Mouse (Mus musculus) CH12.LX (cell line): Measurements from ENCODE around the gene Prkar1a.

ENCODE experiments used
- CTCF ChIP-seq, 2 experiments: IDR thresholded peaks in 1 of 2; conservative IDR thresholded peaks in 1 of 2; 2 replicates each; pipeline ENCODE4 v1.5.1; 2011 to 2012; ENCODE audit warnings: low read depth in 2 of 2, low read length in 2 of 2, improper control_type of control experiment in 1 of 2, inconsistent platforms in 1 of 2, mild to moderate bottlenecking in 1 of 2, moderate library complexity in 1 of 2
- GABPA ChIP-seq: IDR thresholded peaks from 2 replicates; pipeline ENCODE4 v1.6.1; 2012; ENCODE audit warnings: low read depth, low read length, improper control_type of control experiment, inconsistent platforms; ENCODE audit not compliant: insufficient replicate concordance
- JUND ChIP-seq: conservative IDR thresholded peaks from 2 replicates; pipeline ENCODE4 v1.6.1; 2011; ENCODE audit warnings: low read depth, low read length, improper control_type of control experiment
- MAFK ChIP-seq: IDR thresholded peaks from 2 replicates; pipeline ENCODE4 v1.6.1; 2011; ENCODE audit warnings: low read length, improper control_type of control experiment; ENCODE audit not compliant: insufficient replicate concordance
- MYC ChIP-seq: IDR thresholded peaks from 2 replicates; pipeline ENCODE4 v1.6.1; 2011; ENCODE audit warnings: low read depth, mild to moderate bottlenecking, improper control_type of control experiment, low read length
- POLR2A ChIP-seq: IDR thresholded peaks from 2 replicates; pipeline ENCODE4 v1.6.1; 2011; ENCODE audit warnings: low read depth, mild to moderate bottlenecking, improper control_type of control experiment, low read length
- RAD21 ChIP-seq: IDR thresholded peaks from 2 replicates; pipeline ENCODE4 v1.6.1; 2011; ENCODE audit warnings: low read depth, mild to moderate bottlenecking, low read length, improper control_type of control experiment, moderate library complexity
- TCF12 ChIP-seq: IDR thresholded peaks from 2 replicates; pipeline ENCODE4 v1.6.1; 2014; ENCODE audit warnings: low read depth, mild to moderate bottlenecking, inconsistent platforms, low read length, improper control_type of control experiment
- USF2 ChIP-seq: conservative IDR thresholded peaks from 2 replicates; pipeline ENCODE4 v1.6.1; 2011; ENCODE audit warnings: low read depth, low read length, improper control_type of control experiment
- ZMIZ1 ChIP-seq: IDR thresholded peaks from 2 replicates; pipeline ENCODE4 v1.6.1; 2012; ENCODE audit warnings: low read depth, mild to moderate bottlenecking, inconsistent platforms, low read length, improper control_type of control experiment

GRCm38 (mm10) chr11:109610046-109610794 lies 39.0 kb upstream of the Prkar1a start:
- TF ChIP-seq JUND (no peak), USF2 (no peak), POLR2A (no peak), TCF12 (no peak), ZMIZ1 (no peak), MYC (no peak), RAD21 (no peak), GABPA (no peak), CTCF (conservative IDR thresholded peaks at IDR 0.05 in 1 of 2, IDR thresholded peaks at IDR 0.05 in 1 of 2; ENCODE audit: low read depth in 2 of 2, low read length in 2 of 2) (no peak), MAFK (no peak)
